Mouse (Mus musculus) midbrain, embryonic 14.5 days (tissue): ENCODE results near the gene Calcoco2. TPM values are rescaled to one million over a fixed set of nuclear protein-coding genes. Genes with fewer than 3 reads are reported as not detected.

Experiments used
- ATAC-seq: fragments of 200-750 bp; cut with Nextera tagmentation; 2 replicates; pipeline ENCODE4 v1.8.0; 2017; ENCODE audit warnings: moderate number of reproducible peaks, moderate library complexity; ENCODE audit not compliant: low FRiP score, low TSS enrichment
- DNase-seq: peaks from one replicate; pipeline ENCODE4 v3.0.0-alpha.2; 2015
- H3K27ac ChIP-seq: fragments of 300-500 bp; sonication (generic); replicated peaks from 2 replicates; pipeline ENCODE4 v1.5.1; 2014; ENCODE audit warnings: mild to moderate bottlenecking, low read depth, low read length, moderate library complexity
- H3K27me3 ChIP-seq: fragments of 300-500 bp; sonication (generic); 2 replicates; pipeline ENCODE4 v1.6.1; 2014; ENCODE audit warnings: low read length, control low read depth, mixed read lengths; ENCODE audit not compliant: control insufficient read depth, insufficient read depth
- H3K36me3 ChIP-seq: fragments of 300-500 bp; sonication (generic); 2 replicates; pipeline ENCODE4 v1.6.1; 2014; ENCODE audit warnings: low read length, control low read depth; ENCODE audit not compliant: control insufficient read depth, insufficient read depth
- H3K4me1 ChIP-seq: fragments of 300-500 bp; sonication (generic); 2 replicates; pipeline ENCODE4 v1.6.1; 2014; ENCODE audit warnings: mild to moderate bottlenecking, antibody characterized with exemption, low read length, control low read depth; ENCODE audit not compliant: control insufficient read depth, insufficient read depth
- H3K4me2 ChIP-seq: fragments of 300-500 bp; sonication (generic); 2 replicates; pipeline ENCODE4 v1.6.1; 2014; ENCODE audit warnings: mild to moderate bottlenecking, low read length, moderate library complexity
- H3K4me3 ChIP-seq: fragments of 300-500 bp; sonication (generic); replicated peaks from 2 replicates; pipeline ENCODE4 v1.5.1; 2014; ENCODE audit warnings: low read depth, low read length
- H3K9ac ChIP-seq: fragments of 300-500 bp; sonication (generic); replicated peaks from 2 replicates; pipeline ENCODE4 v1.6.1; 2014; ENCODE audit warnings: mild to moderate bottlenecking, low read length, moderate library complexity
- H3K9me3 ChIP-seq: fragments of 300-500 bp; sonication (generic); 2 replicates; pipeline ENCODE4 v1.6.1; 2016; ENCODE audit warnings: low read length, control low read depth, mixed read lengths; ENCODE audit not compliant: control insufficient read depth
- WGBS: fragments of 180-500 bp; shearing (Covaris S2); extraction: QIAGEN DNeasy Blood & Tissue Kit; methylation state at CpG from one replicate; pipeline ENCODE4 v1.1.7; 2014; 5-methylcytosine and 5-hydroxymethylcytosine counted together
- polyA plus RNA-seq: library from polyadenylated mRNA; unstranded; fragments of >200 nt; fragmentation: Nextera tagmentation; extraction: Ambion mirVana; gene quantifications from 2 replicates; pipeline ENCODE4 v1.2.1, GENCODE M21; 2014

Gene Calcoco2
- not detected in 2 replicates for polyA plus RNA-seq

- Histone ChIP-seq H3K27me3 (no peaks in the 10 kb centered on the region), H3K4me3 (no peak within 1 kb of the TSS), H3K9me3 (no peaks in the 10 kb centered on the region), H3K4me1 (no peaks in the 10 kb centered on the region), H3K27ac (no peak within 1 kb of the TSS), H3K4me2 (no peak within 1 kb of the TSS), H3K9ac (no peak within 1 kb of the TSS), H3K36me3 (no peaks in the 10 kb centered on the region)
- ATAC-seq (no peak), DNase-seq (no peak)
- 46% methylated on average over 14 of the region's 14 CpGs for WGBS
Measured at GRCm38 (mm10) chr11:96111751-96112150, at the start of gene Calcoco2. Calcoco2 (minus strand) TSS chr11:96111964.

- DNase-seq = no peak
- no peak overlapping the region for H3K4me3 ChIP-seq
- no peak overlapping the region for H3K4me2 ChIP-seq
- H3K27ac ChIP-seq = no peak overlapping the region
- H3K9me3 ChIP-seq = no peaks in the 10 kb centered on the region
- no peaks in the 10 kb centered on the region for H3K4me1 ChIP-seq
- peaks cover 21% of the 10 kb centered on the region for H3K27me3 ChIP-seq
- 78% methylated on average over 6 of the region's 6 CpGs for WGBS
- H3K9ac ChIP-seq = no peak overlapping the region
- no peaks in the 10 kb centered on the region for H3K36me3 ChIP-seq
- ATAC-seq = no peak
Measured at GRCm38 (mm10) chr11:96147471-96147870, 35.7 kb upstream of the Calcoco2 start.

- no peaks in the 10 kb centered on the region for H3K9me3 ChIP-seq
- WGBS = 1% methylated on average over 15 of the region's 15 CpGs
- no peak overlapping the region for H3K9ac ChIP-seq
- no peaks in the 10 kb centered on the region for H3K4me1 ChIP-seq
- no peak overlapping the region for H3K4me3 ChIP-seq
- H3K4me2 ChIP-seq = peak overlapping the region; percentile 26
- peaks cover 17% of the 10 kb centered on the region for H3K27me3 ChIP-seq
- no peak overlapping the region for H3K27ac ChIP-seq
- no peak; the same call in 1 of the 2 replicates for ATAC-seq
- H3K36me3 ChIP-seq = no peaks in the 10 kb centered on the region
- DNase-seq = peak; percentile 88
Measured at GRCm38 (mm10) chr11:96145622-96146270, 34.0 kb upstream of the Calcoco2 start.

- peaks cover 17% of the 10 kb centered on the region for H3K27me3 ChIP-seq
- 69% methylated on average over 4 of the region's 4 CpGs for WGBS
- no peak overlapping the region for H3K27ac ChIP-seq
- H3K9me3 ChIP-seq = no peaks in the 10 kb centered on the region
- no peak overlapping the region for H3K9ac ChIP-seq
- H3K36me3 ChIP-seq = no peaks in the 10 kb centered on the region
- H3K4me1 ChIP-seq = no peaks in the 10 kb centered on the region
- no peak overlapping the region for H3K4me2 ChIP-seq
- no peak for DNase-seq
- no peak overlapping the region for H3K4me3 ChIP-seq
- ATAC-seq = no peak
Measured at GRCm38 (mm10) chr11:96143766-96144165, 32.0 kb upstream of the Calcoco2 start.

GRCm38 (mm10) chr11:96140726-96141175 lies 29.0 kb upstream of the Calcoco2 start:
- no peaks in the 10 kb centered on the region for H3K36me3 ChIP-seq
- H3K4me2 ChIP-seq = no peak overlapping the region
- no peaks in the 10 kb centered on the region for H3K9me3 ChIP-seq
- DNase-seq (peak; percentile 12), ATAC-seq (no peak)
- peaks cover 2% of the 10 kb centered on the region; the same call in 1 of the 2 replicates for H3K27me3 ChIP-seq
- no peaks in the 10 kb centered on the region for H3K4me1 ChIP-seq
- WGBS = 53% methylated on average over 4 of the region's 4 CpGs
- no peak overlapping the region for H3K4me3 ChIP-seq
- H3K9ac ChIP-seq = no peak overlapping the region
- no peak overlapping the region for H3K27ac ChIP-seq

- Histone ChIP-seq H3K27ac (no peak overlapping the region), H3K4me1 (no peaks in the 10 kb centered on the region), H3K27me3 (no peaks in the 10 kb centered on the region), H3K4me2 (no peak overlapping the region), H3K9ac (no peak overlapping the region), H3K9me3 (no peaks in the 10 kb centered on the region), H3K36me3 (no peaks in the 10 kb centered on the region), H3K4me3 (no peak overlapping the region)
- no peak for ATAC-seq
- WGBS = 92% methylated on average over 8 of the region's 8 CpGs
- DNase-seq = no peak
Measured at GRCm38 (mm10) chr11:96135847-96136246, 24.1 kb upstream of the Calcoco2 start.

- H3K36me3 ChIP-seq = no peaks in the 10 kb centered on the region
- H3K27me3 ChIP-seq = no peaks in the 10 kb centered on the region
- H3K4me2 ChIP-seq = 0 out of 2 replicates have a peak within 1 kb of the TSS, but pooled peaks have one; percentile 7
- no peak within 1 kb of the TSS for H3K9ac ChIP-seq
- H3K4me3 ChIP-seq = no peak within 1 kb of the TSS
- no peaks in the 10 kb centered on the region for H3K9me3 ChIP-seq
- WGBS = 20% methylated on average over 16 of the region's 16 CpGs
- ATAC-seq = no peak
- H3K4me1 ChIP-seq = no peaks in the 10 kb centered on the region
- peak; percentile 72 for DNase-seq
- H3K27ac ChIP-seq = no peak within 1 kb of the TSS
Measured at GRCm38 (mm10) chr11:96133239-96133865, 21.6 kb upstream of the Calcoco2 start, which contains the start of gene Ttll6. Ttll6 (plus strand) TSS chr11:96133786.

GRCm38 (mm10) chr11:96130606-96131005 lies 18.8 kb upstream of the Calcoco2 start:
- Histone ChIP-seq H3K4me3 (no peak overlapping the region), H3K4me1 (no peaks in the 10 kb centered on the region), H3K36me3 (no peaks in the 10 kb centered on the region), H3K27ac (no peak overlapping the region), H3K4me2 (no peak overlapping the region), H3K9me3 (no peaks in the 10 kb centered on the region), H3K27me3 (peaks cover 5% of the 10 kb centered on the region; the same call in 1 of the 2 replicates), H3K9ac (no peak overlapping the region)
- ATAC-seq = no peak
- DNase-seq = no peak
- 67% methylated on average over 10 of the region's 10 CpGs for WGBS
